Mouse (Mus musculus) brain, embryonic 14.5 days (tissue): ENCODE data around the gene Atxn10.
A peak's percentile ranks its signal among the peaks of the same experiment; 100 is the strongest.
"Not testable (repeated sequence)": the region's sequence is repeated elsewhere in the genome, so short reads cannot be mapped to it uniquely, and the experiment has no call there.

ENCODE experiments used
- CTCF ChIP-seq: fragments of 200-500 bp; IDR thresholded peaks from 2 replicates; pipeline ENCODE4 v1.5.1; 2012; ENCODE audit warnings: inconsistent platforms, mild to moderate bottlenecking, moderate library complexity, borderline replicate concordance; ENCODE audit not compliant: insufficient read depth, insufficient read length; ENCODE audit errors: extremely low read depth
- POLR2A ChIP-seq: fragments of 200-500 bp; IDR thresholded peaks from 2 replicates; pipeline ENCODE4 v1.6.1; 2012; ENCODE audit warnings: mild to moderate bottlenecking, inconsistent platforms, borderline replicate concordance; ENCODE audit not compliant: poor library complexity, insufficient read depth, insufficient read length, severe bottlenecking; ENCODE audit errors: extremely low read depth

DNA sequence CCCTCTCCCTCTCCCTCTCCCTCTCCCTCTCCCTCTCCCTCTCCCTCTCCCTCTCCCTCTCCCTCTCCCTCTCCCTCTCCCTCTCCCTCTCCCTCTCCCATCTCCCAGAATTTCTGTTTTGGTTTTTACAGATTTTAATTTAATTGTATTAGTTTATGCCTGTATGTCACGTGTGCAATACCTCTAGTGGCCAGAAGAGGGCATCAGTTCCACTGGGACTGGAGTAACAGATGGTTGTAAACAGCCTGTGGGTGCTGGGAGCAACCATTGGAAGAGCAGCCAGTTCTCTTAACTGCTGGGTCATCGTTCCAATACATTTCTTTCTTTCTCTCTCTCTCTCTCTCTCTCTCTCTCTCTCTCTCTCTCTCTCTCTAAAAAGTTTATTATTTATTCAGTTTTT lies 7.6 kb upstream of the Atxn10 start:
- TF ChIP-seq POLR2A = not testable (repeated sequence)
- TF ChIP-seq CTCF = peak; percentile 35; the same call in 1 of the 2 replicates
